ENCODE assay signal across 9 mouse cellular contexts in the genomic region with DNA sequence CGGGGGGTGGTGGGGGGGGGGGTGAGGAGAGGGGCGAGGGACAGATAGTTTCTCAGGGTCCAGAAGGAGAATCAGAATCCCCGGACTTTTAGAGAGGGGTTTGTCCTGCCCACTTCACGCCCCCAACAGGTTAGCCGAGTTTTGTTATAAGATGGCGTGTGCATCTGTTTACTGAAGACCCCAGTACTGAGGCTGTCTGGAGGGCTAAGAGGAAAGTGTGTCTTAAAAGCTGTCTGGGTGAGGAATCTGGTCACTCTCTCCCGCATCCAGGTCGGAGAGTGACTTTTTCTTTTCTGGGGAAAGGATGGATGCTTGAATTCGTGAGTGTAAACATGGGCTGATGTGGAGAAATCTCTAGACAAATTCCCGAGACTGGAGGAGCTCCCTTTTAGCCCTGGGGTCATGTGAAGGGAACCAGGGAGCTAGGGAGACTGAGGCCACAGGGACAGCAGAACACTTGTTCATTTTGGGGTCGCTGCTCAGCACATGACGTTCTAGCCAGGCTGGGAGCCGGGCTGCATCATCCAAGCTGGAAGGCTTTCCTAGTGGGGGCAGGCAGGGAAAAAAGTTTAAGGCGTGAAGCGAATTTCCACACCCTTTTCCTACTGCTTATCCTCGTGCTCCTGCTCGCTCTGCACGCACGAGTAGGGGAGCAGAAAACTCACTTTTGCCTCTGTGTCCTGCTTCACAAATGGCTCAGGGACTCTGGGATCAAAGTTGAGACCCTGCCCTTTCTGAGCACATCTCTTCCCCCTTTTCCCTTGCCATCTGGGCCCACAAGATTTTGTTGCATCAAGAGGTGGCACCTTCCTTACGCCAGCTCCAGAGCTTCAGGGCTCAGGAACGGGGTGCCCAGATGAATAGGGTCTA. TPM values are rescaled to one million over a fixed set of nuclear protein-coding genes. Genes with fewer than 3 reads are reported as not detected.
DNase-seq lines count a peak whose midpoint lies in the region; ATAC-seq and TF ChIP-seq lines count a peak whose summit lies in the region.
"Had no signal": no experiment of that assay in that cellular context is flagged by ENCODE, and none has a peak within 500 bp of the region (broad histone marks: within the 10 kb centered on the region; RNA-seq: fewer than 3 reads in every experiment).

No protein-coding gene starts in this region.

- H3K4me1 ChIP-seq in heart, postnatal 0 days (ENCODE audit: control insufficient read depth, insufficient read depth) = 0 out of 2 replicates have a peak, but pooled peaks cover 5% of the 10 kb centered on the region
- H3K4me1 ChIP-seq in hindbrain, embryonic 12.5 days = peaks cover 28% of the 10 kb centered on the region
- peaks cover 30% of the 10 kb centered on the region for H3K4me1 ChIP-seq in midbrain, embryonic 16.5 days (ENCODE audit: control insufficient read depth, insufficient read depth, low read length)

- no peak for DNase-seq in heart, postnatal 0 days (ENCODE audit: low spot score)
- DNase-seq in heart, adult 8-10 months (ENCODE audit: low spot score) = no peak
- peak; percentile 34 for DNase-seq in embryo, embryonic 10.5 days (ENCODE audit: low spot score)
- no peak for DNase-seq in cerebellum, postnatal 10 days
- no peak for DNase-seq in adrenal gland, adult 8-10 months
- no peak for DNase-seq in cerebellum, postnatal 14 days

- no peak overlapping the region for H3K9ac ChIP-seq in heart, postnatal 0 days (replicated peaks; ENCODE audit: low read depth, low read length)
- H3K9ac ChIP-seq in hindbrain, embryonic 12.5 days = peak overlapping the region; percentile 78
- H3K9ac ChIP-seq in midbrain, embryonic 16.5 days (ENCODE audit: low read depth, low read length) = peak overlapping the region; percentile 80

- TF ChIP-seq EP300 in heart, postnatal 0 days (IDR thresholded peaks at IDR 0.05; ENCODE audit: low read depth) = no peak

- WGBS in heart, postnatal 0 days = 4% methylated on average over 21 of the region's 21 CpGs
- whole genome bisulfite sequencing in hindbrain, embryonic 12.5 days = 1% methylated on average over 20 of the region's 21 CpGs
- WGBS in midbrain, embryonic 16.5 days = 2% methylated on average over 21 of the region's 21 CpGs

- no peak overlapping the region for H3K27ac ChIP-seq in heart, postnatal 0 days (ENCODE audit: low read depth)
- H3K27ac ChIP-seq in hindbrain, embryonic 12.5 days = peak overlapping the region; percentile 76; the same call in 1 of the 2 replicates
- peak overlapping the region; percentile 79 for H3K27ac ChIP-seq in midbrain, embryonic 16.5 days (ENCODE audit: low read length)

- peak overlapping the region; percentile 48 for H3K4me3 ChIP-seq in heart, postnatal 0 days (ENCODE audit: low read depth, low read length)
- H3K4me3 ChIP-seq in hindbrain, embryonic 12.5 days = peak overlapping the region; percentile 63
- peak overlapping the region; percentile 61 for H3K4me3 ChIP-seq in midbrain, embryonic 16.5 days (ENCODE audit: low read depth, low read length)

- peak overlapping the region; percentile 80 for H3K4me2 ChIP-seq in heart, postnatal 0 days (ENCODE audit: low read depth, low read length)
- H3K4me2 ChIP-seq in hindbrain, embryonic 12.5 days (replicated peaks) = peak overlapping the region; percentile 95
- peak overlapping the region; percentile 74 for H3K4me2 ChIP-seq in midbrain, embryonic 16.5 days (ENCODE audit: low read length)

- peaks cover 55% of the 10 kb centered on the region for H3K27me3 ChIP-seq in heart, postnatal 0 days (ENCODE audit: control insufficient read depth, insufficient read depth, low read length)
- peaks cover 21% of the 10 kb centered on the region for H3K27me3 ChIP-seq in hindbrain, embryonic 12.5 days
- peaks cover 7% of the 10 kb centered on the region; the same call in 1 of the 2 replicates for H3K27me3 ChIP-seq in midbrain, embryonic 16.5 days (ENCODE audit: control insufficient read depth, insufficient read depth, low read depth, low read length)

- TF ChIP-seq CTCF in heart, postnatal 0 days (IDR thresholded peaks at IDR 0.05; ENCODE audit: low read depth) = no peak

- H3K9me3 ChIP-seq in heart, postnatal 0 days (replicated peaks; ENCODE audit: control insufficient read depth, low read length) = peaks cover 2% of the 10 kb centered on the region; the same call in 1 of the 2 replicates
- H3K9me3 ChIP-seq in hindbrain, embryonic 12.5 days (replicated peaks) = peaks cover 2% of the 10 kb centered on the region; the same call in 1 of the 2 replicates
- peaks cover 2% of the 10 kb centered on the region; the same call in 1 of the 2 replicates for H3K9me3 ChIP-seq in midbrain, embryonic 16.5 days (replicated peaks; ENCODE audit: control insufficient read depth, low read length, poor library complexity, severe bottlenecking)

- no peaks in the 10 kb centered on the region for H3K36me3 ChIP-seq in heart, postnatal 0 days (replicated peaks; ENCODE audit: control insufficient read depth, insufficient read depth, low read length)
- H3K36me3 ChIP-seq in hindbrain, embryonic 12.5 days = no peaks in the 10 kb centered on the region
- no peaks in the 10 kb centered on the region for H3K36me3 ChIP-seq in midbrain, embryonic 16.5 days (ENCODE audit: control insufficient read depth, insufficient read depth, low read length)

- ATAC-seq in heart, postnatal 0 days (ENCODE audit: insufficient read depth, low read depth) = no peak
- no peak for ATAC-seq in hindbrain, embryonic 12.5 days (ENCODE audit: low FRiP score)
- ATAC-seq in midbrain, embryonic 16.5 days = no peak

RNA-seq across cellular contexts. Expression of a gene that starts 1.3 kb away (rescaled TPM):
- 0.08 TPM in 1 of 2 replicates, not detected in the other for total RNA-seq in heart, postnatal 0 days (2014; rRNA removed; ENCODE audit: low replicate concordance)
- polyA plus RNA-seq in heart, postnatal 0 days (2015; fragmentation: Nextera tagmentation; extraction: Ambion mirVana) = 0.01 and 0.04 TPM in 2 replicates
- total RNA-seq in heart, adult 8-10 months (2022) = not detected
- 7.4 and 7.6 TPM in 2 replicates for polyA plus RNA-seq in hindbrain, embryonic 12.5 days (2016; fragmentation: Nextera tagmentation; extraction: Ambion mirVana)
- 17.5 and 18.3 TPM in 2 replicates for polyA plus RNA-seq in midbrain, embryonic 16.5 days (2015; fragmentation: Nextera tagmentation; extraction: Ambion mirVana)
- total RNA-seq in adrenal gland, adult 8-10 months (2022) = under 1 TPM in 1 of 4 experiments, not detected in 3; 0.20 TPM
- total RNA-seq: common myeloid progenitor, adult 5-6 weeks had no signal
